Mouse (Mus musculus) ES-E14 (cell line): Measurements from ENCODE around the gene Gopc. TPM values are rescaled to one million over a fixed set of nuclear protein-coding genes. Genes with fewer than 3 reads are reported as not detected.
A peak's percentile ranks its signal among the peaks of the same experiment; 100 is the strongest.

Experiments used
- DNase-seq: peaks from one replicate; pipeline ENCODE4 v3.0.0-alpha.2; 2013; ENCODE audit warnings: low read depth, low spot score
- H3K27ac ChIP-seq: 2 replicates; pipeline ENCODE4 v1.5.1; 2012; ENCODE audit warnings: low read depth, mild to moderate bottlenecking, low read length, moderate library complexity, mixed read lengths; ENCODE audit not compliant: poor library complexity, insufficient read depth, severe bottlenecking
- H3K36me3 ChIP-seq: 2 replicates; pipeline ENCODE4 v1.6.1; 2012; ENCODE audit warnings: mild to moderate bottlenecking, low read length, moderate library complexity, mixed read lengths; ENCODE audit not compliant: control insufficient read depth, poor library complexity, insufficient read depth, severe bottlenecking
- H3K4me1 ChIP-seq, 2 experiments: fragments of 150-350 bp in 1 of 2; sonication (generic) in 1 of 2; 2 replicates each; pipeline ENCODE4 v1.6.1; 2012; ENCODE audit warnings: low read length in 2 of 2, mild to moderate bottlenecking in 1 of 2, mixed read lengths in 1 of 2; ENCODE audit not compliant: control insufficient read depth in 2 of 2, insufficient read depth in 2 of 2, poor library complexity in 1 of 2
- H3K4me3 ChIP-seq, 2 experiments: fragments of 150-350 bp in 1 of 2; sonication (generic) in 1 of 2; 2 replicates each; pipeline ENCODE4 v1.5.1; 2012; ENCODE audit warnings: low read length in 2 of 2, low read depth in 1 of 2, mild to moderate bottlenecking in 1 of 2, mixed read lengths in 1 of 2; ENCODE audit not compliant: insufficient read depth in 1 of 2, poor library complexity in 1 of 2, severe bottlenecking in 1 of 2
- H3K9ac ChIP-seq: 2 replicates; pipeline ENCODE4 v1.6.1; 2012; ENCODE audit warnings: low read depth, mild to moderate bottlenecking, low read length, mixed read lengths; ENCODE audit not compliant: poor library complexity, insufficient read depth, severe bottlenecking
- H3K9me3 ChIP-seq: fragments of 150-350 bp; sonication (generic); 2 replicates; pipeline ENCODE4 v1.6.1; 2012; ENCODE audit warnings: low read depth, mild to moderate bottlenecking, low read length; ENCODE audit not compliant: control insufficient read depth, insufficient read depth
- CHD2 ChIP-seq: IDR thresholded peaks from 2 replicates; pipeline ENCODE4 v1.6.1; 2014; ENCODE audit warnings: mild to moderate bottlenecking, low read depth, low read length, inconsistent platforms
- HCFC1 ChIP-seq: IDR thresholded peaks from 2 replicates; pipeline ENCODE4 v1.6.1; 2012; ENCODE audit warnings: low read length, inconsistent platforms, borderline replicate concordance; ENCODE audit not compliant: insufficient read depth
- MAFK ChIP-seq: IDR thresholded peaks from 2 replicates; pipeline ENCODE4 v1.6.1; 2014; ENCODE audit warnings: mild to moderate bottlenecking, low read depth, low read length, inconsistent platforms; ENCODE audit not compliant: insufficient read depth
- ZC3H11A ChIP-seq: IDR thresholded peaks from 2 replicates; pipeline ENCODE4 v1.6.1; 2012; ENCODE audit warnings: low read depth, mild to moderate bottlenecking, inconsistent platforms, low read length, borderline replicate concordance
- ZNF384 ChIP-seq: IDR thresholded peaks from 2 replicates; pipeline ENCODE4 v1.6.1; 2012; ENCODE audit warnings: low read depth, low read length, inconsistent platforms
- in situ Hi-C, 2 experiments: fragments of 600-800 bp; cut with MboI; formaldehyde crosslinking; loops; one replicate each; pipeline ENCODE4 v1.15.1; 2025; ENCODE audit warnings: low sequenced_read_pairs in 2 of 2, inconsistent platforms in 1 of 2; ENCODE audit not compliant: unreplicated experiment in 2 of 2
- total RNA-seq: library from RNA; depleted of rRNA; stranded (reverse); fragments of 300-350 nt; gene quantifications from 2 replicates; pipeline ENCODE4 v1.2.3, GENCODE M21; 2012

Gene Gopc
- total RNA-seq, 1 experiment: 9.1 TPM

- TF ChIP-seq CHD2 (no peak), ZC3H11A (peak; percentile 46; the same call in 1 of the 2 replicates), MAFK (no peak), ZNF384 (no peak)
- H3K9ac ChIP-seq: no peak overlapping the region
- no peaks in the 10 kb centered on the region for H3K9me3 ChIP-seq
- no peak overlapping the region for H3K27ac ChIP-seq
- H3K4me1 ChIP-seq: peaks cover 0 to 5% of the 10 kb centered on the region in 2 experiments; a peak in 1 of 4 replicates
- peak; percentile 44 for DNase-seq
- in situ Hi-C loops: no loop called here
- no peaks in the 10 kb centered on the region for H3K36me3 ChIP-seq
- no peak overlapping the region for H3K4me3 ChIP-seq
These were observed 50.9 kb downstream of the Gopc start for GRCm38 (mm10) chr10:52331007-52331406.

- in situ Hi-C loops: no loop called here
- TF ChIP-seq HCFC1 (no peak), CHD2 (no peak), ZNF384 (no peak), MAFK (no peak), ZC3H11A (no peak)
- no peak overlapping the region for H3K27ac ChIP-seq
- H3K9me3 ChIP-seq: no peaks in the 10 kb centered on the region
- H3K9ac ChIP-seq: no peak overlapping the region
- no peak overlapping the region for H3K4me3 ChIP-seq
- H3K4me1 ChIP-seq: no peaks in the 10 kb centered on the region; a peak in 1 of 4 replicates
- no peak for DNase-seq
- peaks cover 10% of the 10 kb centered on the region for H3K36me3 ChIP-seq
These were observed 60.0 kb downstream of the Gopc start for GRCm38 (mm10) chr10:52321918-52322317.

GRCm38 (mm10) chr10:52319506-52320286 lies 62.2 kb downstream of the Gopc start:
- H3K4me1 ChIP-seq: no peaks in the 10 kb centered on the region; a peak in 1 of 4 replicates
- peaks cover 13% of the 10 kb centered on the region for H3K36me3 ChIP-seq
- H3K4me3 ChIP-seq: peak overlapping the region; percentile 44 to 59
- H3K9ac ChIP-seq: peak overlapping the region; percentile 15; the same call in 1 of the 2 replicates
- no peak for TF ChIP-seq ZNF384
- TF ChIP-seq HCFC1: no peak
- no peak for TF ChIP-seq MAFK
- no peak for TF ChIP-seq ZC3H11A
- no peak for TF ChIP-seq CHD2
- no peaks in the 10 kb centered on the region for H3K9me3 ChIP-seq
- no peak overlapping the region; the same call in 1 of the 2 replicates for H3K27ac ChIP-seq
- no peak for DNase-seq
- in situ Hi-C loops: no loop called here

- in situ Hi-C loops: no loop called here
- 0 out of 4 replicates have a peak, but pooled peaks cover 0 to 3% of the 10 kb centered on the region in 2 experiments for H3K4me1 ChIP-seq
- no peak for TF ChIP-seq ZC3H11A
- TF ChIP-seq MAFK: no peak
- TF ChIP-seq ZNF384: no peak
- no peak for TF ChIP-seq HCFC1
- no peak for TF ChIP-seq CHD2
- peaks cover 10% of the 10 kb centered on the region for H3K36me3 ChIP-seq
- no peak overlapping the region for H3K4me3 ChIP-seq
- H3K27ac ChIP-seq: no peak overlapping the region
- no peaks in the 10 kb centered on the region for H3K9me3 ChIP-seq
- H3K9ac ChIP-seq: no peak overlapping the region
- no peak for DNase-seq
These were observed 72.7 kb downstream of the Gopc start for GRCm38 (mm10) chr10:52309196-52309595.
